15 mouse cellular contexts compared by ENCODE assay signal in genomic region chr9:83202583-83202982, GRCm38 (mm10).
"Had no signal": no experiment of that assay in that cellular context is flagged by ENCODE, and none has a peak within 500 bp of the region (broad histone marks: within the 10 kb centered on the region; RNA-seq: fewer than 3 reads in every experiment).

No protein-coding gene starts in this region.

- H3K4me1 ChIP-seq: hindbrain, embryonic 15.5 days; limb, embryonic 12.5 days; liver, embryonic 13.5 days; midbrain, embryonic 12.5 days; neural tube, embryonic 13.5 days had no signal

- H3K27ac ChIP-seq: hindbrain, embryonic 15.5 days; limb, embryonic 12.5 days; liver, embryonic 13.5 days; midbrain, embryonic 12.5 days; neural tube, embryonic 13.5 days had no signal

- H3K4me3 ChIP-seq: hindbrain, embryonic 15.5 days; limb, embryonic 12.5 days; liver, embryonic 13.5 days; midbrain, embryonic 12.5 days; neural tube, embryonic 13.5 days had no signal

- ATAC-seq: intestine, embryonic 16.5 days; midbrain, embryonic 16.5 days had no signal

- H3K9ac ChIP-seq: hindbrain, embryonic 15.5 days; limb, embryonic 12.5 days; liver, embryonic 13.5 days; midbrain, embryonic 12.5 days; neural tube, embryonic 13.5 days had no signal

- H3K36me3 ChIP-seq: hindbrain, embryonic 15.5 days; limb, embryonic 12.5 days; liver, embryonic 13.5 days; midbrain, embryonic 12.5 days; neural tube, embryonic 13.5 days had no signal

- H3K4me2 ChIP-seq: hindbrain, embryonic 15.5 days; limb, embryonic 12.5 days; liver, embryonic 13.5 days; midbrain, embryonic 12.5 days; neural tube, embryonic 13.5 days had no signal

- H3K9me3 ChIP-seq: hindbrain, embryonic 15.5 days; limb, embryonic 12.5 days; liver, embryonic 13.5 days; midbrain, embryonic 12.5 days; neural tube, embryonic 13.5 days had no signal

- H3K27me3 ChIP-seq: hindbrain, embryonic 15.5 days; limb, embryonic 12.5 days; liver, embryonic 13.5 days; midbrain, embryonic 12.5 days; neural tube, embryonic 13.5 days had no signal

- DNase-seq: layer of hippocampus, adult 9-11 months; layer of hippocampus, postnatal 36 days; liver, embryonic 13.5 days; lung, postnatal 10 days; retina, postnatal 1 day; right cerebral cortex, postnatal 4 days; spleen, adult 18-20 months; thymus, adult 18-20 months; thymus, postnatal 14 days had no signal
